Mouse (Mus musculus) small intestine, adult 2 months (tissue): ENCODE data around the gene Gtf2i.

Source experiments
- CTCF ChIP-seq: fragments of 200-500 bp; IDR thresholded peaks from 2 replicates; pipeline ENCODE4 v1.5.1; 2012; ENCODE audit warnings: low read depth, mild to moderate bottlenecking, control low read depth, inconsistent platforms, low read length, moderate library complexity, mixed read lengths; ENCODE audit not compliant: insufficient replicate concordance, insufficient read length; ENCODE audit errors: extremely low read depth
- POLR2A ChIP-seq: fragments of 200-500 bp; IDR thresholded peaks from 2 replicates; pipeline ENCODE4 v1.6.1; 2012; ENCODE audit warnings: low read depth, mild to moderate bottlenecking, control low read depth, inconsistent platforms, low read length, moderate library complexity

- TF ChIP-seq POLR2A (no peak), CTCF (no peak)
Observed at GRCm38 (mm10) chr5:134316721-134317120, 2.2 kb upstream of the Gtf2i start.
